Mouse (Mus musculus) CD4-positive, CD25-positive, alpha-beta regulatory T cell (primary cell): ENCODE measurements around the gene Rfxank. TPM values are rescaled to one million over a fixed set of nuclear protein-coding genes. Genes with fewer than 3 reads are reported as not detected.

ENCODE experiments used
- polyA plus RNA-seq: library from polyadenylated mRNA; unstranded; fragments of 100-300 nt; shearing (Covaris generic); gene quantifications from one replicate; pipeline ENCODE4 v1.2.1, GENCODE M21; 2017

The Rfxank gene
- 35.4 TPM for polyA plus RNA-seq

GRCm38 (mm10) chr8:70139026-70139857 lies at the start of gene Rfxank, which contains the start of the genes Borcs8 and Mef2b:
Rfxank (minus strand) TSS chr8:70139154.
Borcs8 (plus strand) TSS chr8:70139499.
Mef2b (plus strand) TSS chr8:70139711.

DNA sequence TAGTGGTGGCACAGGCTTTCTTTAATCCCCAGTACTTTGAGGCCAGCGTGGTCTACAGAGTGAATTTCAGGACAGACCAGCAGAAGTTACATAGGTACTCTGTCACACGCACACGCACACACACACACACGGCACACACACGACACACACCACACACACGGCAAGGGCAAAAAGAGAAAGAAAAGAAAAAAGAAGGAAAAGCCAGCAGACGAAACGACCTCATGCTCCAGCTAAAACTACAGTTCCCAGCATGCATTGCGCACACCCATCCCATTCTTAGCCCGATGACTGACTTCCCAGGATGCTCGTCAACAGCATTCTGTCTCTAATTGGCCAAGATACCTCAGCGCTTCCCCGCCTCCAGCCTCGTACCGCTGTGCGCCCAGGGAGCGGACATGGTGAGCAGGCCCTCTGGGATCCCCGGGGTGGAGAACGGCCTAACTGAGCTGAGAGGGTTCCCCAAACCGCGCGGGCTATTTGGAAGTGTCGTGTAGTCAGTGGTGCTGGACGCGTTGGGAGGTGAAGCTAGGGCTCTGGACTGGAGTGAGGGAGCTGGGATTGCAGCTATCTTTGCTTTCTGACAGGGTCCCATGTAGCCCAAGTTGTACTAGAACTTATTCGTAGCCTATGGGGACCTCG lies 33.2 kb upstream of the Rfxank start, which contains the start of gene Tmem161a:
TSS of gene Tmem161a (plus strand) at position 314 of the 639 bp plus-strand sequence.

GRCm38 (mm10) chr8:70131166-70131883 lies 7.6 kb downstream of the Rfxank start, which contains the start of gene Nr2c2ap:
Nr2c2ap (plus strand) TSS chr8:70131333.

GRCm38 (mm10) chr8:70120667-70121066 lies 18.3 kb downstream of the Rfxank start, which contains the start of gene Ncan:
Ncan (minus strand) TSS chr8:70120873.

DNA sequence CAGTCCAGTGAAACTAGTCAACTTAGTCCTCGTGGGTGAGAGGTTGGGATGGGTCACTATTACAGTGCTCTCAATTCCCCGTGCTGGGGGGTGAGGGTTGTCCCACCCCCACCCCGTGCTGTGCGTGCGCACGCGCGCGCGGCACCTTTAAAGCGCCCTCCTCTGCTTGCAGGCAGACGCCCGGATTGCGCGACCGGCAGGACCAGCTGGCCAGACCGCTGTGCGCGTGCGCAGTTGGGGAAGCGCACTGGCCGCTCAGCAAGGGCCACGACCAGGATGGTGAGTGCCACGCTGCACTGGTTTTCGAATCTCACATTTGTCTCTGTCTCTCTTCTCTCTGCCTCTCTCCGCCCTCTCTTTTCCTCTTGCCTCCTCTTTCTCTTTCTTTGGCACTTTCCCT lies 55.7 kb downstream of the Rfxank start, which contains the start of gene Hapln4:
TSS of gene Hapln4 (plus strand) at position 173 of the 400 bp plus-strand sequence.

Other genes starting within 250 kb of the Rfxank start
- gene Tssk6, start 237.0 kb downstream of the Rfxank start, polyA plus RNA-seq: 4.1 TPM
- 163 TPM for gene Ndufa13, start 236.6 kb downstream of the Rfxank start, polyA plus RNA-seq
- gene Yjefn3, start 236.4 kb downstream of the Rfxank start, polyA plus RNA-seq: 3.1 TPM
- 125 TPM for gene Gatad2a, start 142.8 kb downstream of the Rfxank start, polyA plus RNA-seq
- gene Mau2, start 96.4 kb downstream of the Rfxank start, polyA plus RNA-seq: 104 TPM
- 68.9 TPM for gene Sugp1, start 96.3 kb downstream of the Rfxank start, polyA plus RNA-seq
- 0.78 TPM for gene Tm6sf2, start 66.2 kb downstream of the Rfxank start, polyA plus RNA-seq
- gene Hapln4, start 55.7 kb downstream of the Rfxank start, polyA plus RNA-seq: not detected
- 0.02 TPM for gene Ncan, start 18.3 kb downstream of the Rfxank start, polyA plus RNA-seq
- 60.4 TPM for gene Nr2c2ap, start 7.8 kb downstream of the Rfxank start, polyA plus RNA-seq
- 59.2 TPM for gene Borcs8, start 345 bp upstream of the Rfxank start, polyA plus RNA-seq
- 1.3 TPM for gene Mef2b, start 557 bp upstream of the Rfxank start, polyA plus RNA-seq
- gene Tmem161a, start 33.2 kb upstream of the Rfxank start, polyA plus RNA-seq: 49.3 TPM
- gene Slc25a42, start 73.2 kb upstream of the Rfxank start, polyA plus RNA-seq: 15.5 TPM
- gene Sugp2, start 95.1 kb upstream of the Rfxank start, polyA plus RNA-seq: 44.0 TPM
- gene Armc6, start 95.3 kb upstream of the Rfxank start, polyA plus RNA-seq: 11.7 TPM
- gene Homer3, start 143.7 kb upstream of the Rfxank start, polyA plus RNA-seq: 6.7 TPM
- 56.7 TPM for gene Ddx49, start 163.3 kb upstream of the Rfxank start, polyA plus RNA-seq
- gene Cope, start 163.4 kb upstream of the Rfxank start, polyA plus RNA-seq: 351 TPM
- not detected for gene Cers1, start 176.6 kb upstream of the Rfxank start, polyA plus RNA-seq
- 0.57 TPM for gene Gdf1, start 190.7 kb upstream of the Rfxank start, polyA plus RNA-seq
- gene Upf1, start 214.1 kb upstream of the Rfxank start, polyA plus RNA-seq: 90.9 TPM
- gene Comp, start 234.4 kb upstream of the Rfxank start, polyA plus RNA-seq: 2.5 TPM